Mouse (Mus musculus) liver, embryonic 14.5 days (tissue): ENCODE data around the gene Clta.

Experiments
- CTCF ChIP-seq: IDR thresholded peaks from 2 replicates; pipeline ENCODE4 v1.5.1; 2016; ENCODE audit warnings: antibody characterized with exemption, low read depth, control low read depth
- EP300 ChIP-seq: IDR thresholded peaks from 2 replicates; pipeline ENCODE4 v1.6.1; 2016; ENCODE audit warnings: antibody characterized with exemption, low read depth

DNA sequence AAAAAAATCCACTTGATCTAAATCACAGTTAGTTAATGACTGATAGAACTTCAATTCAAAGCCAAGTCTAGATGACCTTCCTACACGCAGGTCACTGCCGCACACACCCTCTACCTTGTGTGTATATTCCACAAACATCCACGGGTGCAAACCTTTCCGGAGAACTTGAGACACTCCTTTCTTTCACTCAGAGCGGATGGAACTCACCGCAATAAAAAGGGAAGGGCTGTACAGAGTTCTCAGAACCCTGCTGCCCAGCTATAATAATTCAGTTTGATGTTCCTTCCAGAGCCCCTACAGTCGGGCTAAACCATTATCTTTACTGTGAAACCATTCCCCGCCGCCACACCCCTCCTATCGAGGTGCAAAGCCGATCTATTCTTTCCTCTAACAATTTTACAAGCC is 67.5 kb downstream of the Clta start:
- TF ChIP-seq CTCF (no peak), EP300 (no peak)
